31 mouse cellular contexts compared by ENCODE assay signal in genomic region chr1:150335111-150335510, GRCm38 (mm10). TPM values are rescaled to one million over a fixed set of nuclear protein-coding genes. Genes with fewer than 3 reads are reported as not detected.
DNase-seq lines count a peak whose midpoint lies in the region; ATAC-seq and TF ChIP-seq lines count a peak whose summit lies in the region.
"Had no signal": no experiment of that assay in that cellular context is flagged by ENCODE, and none has a peak within 500 bp of the region (broad histone marks: within the 10 kb centered on the region; RNA-seq: fewer than 3 reads in every experiment).

No protein-coding gene starts in this region.

- peak; percentile 80 for ATAC-seq in granulocyte monocyte progenitor cell, adult 5-6 weeks (replicated peaks; ENCODE audit: poor library complexity, severe bottlenecking)
- peak; percentile 76 for ATAC-seq in megakaryocyte progenitor cell, adult 5-6 weeks (replicated peaks; ENCODE audit: poor library complexity)
- ATAC-seq: activated CD4-positive, CD25-positive, alpha-beta regulatory T cell, adult 4 months; forebrain, embryonic 16.5 days; Patski had no signal

- no peak for TF ChIP-seq CTCF in lung, adult 2 months (IDR thresholded peaks at IDR 0.05; ENCODE audit: insufficient read depth, low read length)

- H3K4me3 ChIP-seq in lung, adult 2 months (replicated peaks; ENCODE audit: extremely low read depth, low read depth, low read length) = no peak overlapping the region
- H3K4me3 ChIP-seq: embryonic facial prominence, embryonic 13.5 days; embryonic facial prominence, embryonic 15.5 days; erythroblast, embryonic 14.5 days; forebrain, embryonic 10.5 days; forebrain, embryonic 12.5 days had no signal

- no peak for TF ChIP-seq POLR2A in lung, adult 2 months (IDR thresholded peaks at IDR 0.05; ENCODE audit: borderline replicate concordance, extremely low read depth, low read depth, low read length)

- no peaks in the 10 kb centered on the region for H3K4me1 ChIP-seq in lung, adult 2 months (ENCODE audit: control insufficient read depth, insufficient read depth, low read length)
- H3K4me1 ChIP-seq: embryonic facial prominence, embryonic 13.5 days; embryonic facial prominence, embryonic 15.5 days; forebrain, embryonic 10.5 days; forebrain, embryonic 12.5 days had no signal

- WGBS in lung, adult 2 months = 62% methylated on average over 2 of the region's 2 CpGs

- peak; percentile 2 for DNase-seq in lung, postnatal 36 days
- no peak for DNase-seq in lung, adult 2 months
- peak; percentile 83 for DNase-seq in MEL-GATA-1-ER (ENCODE audit: extremely low read depth, low read depth)
- no peak for DNase-seq in adrenal gland, postnatal 4 days (ENCODE audit: low spot score in 2 of 2)
- no peak for DNase-seq in Muller cell, postnatal 12 days (ENCODE audit: inconsistent ontology term)
- no peak for DNase-seq in left cerebral cortex, adult 11 months (ENCODE audit: low spot score)
- DNase-seq: adrenal gland, adult 8-10 months; adrenal gland, postnatal 14 days; adrenal gland, postnatal 36 days; cerebellum, adult 11 months; cerebellum, adult 18-20 months; cerebellum, adult 8-10 months; cerebellum, adult 9-11 months; cerebellum, postnatal 25 days; embryo, embryonic 11 days had no signal

RNA-seq across cellular contexts. Expression of gene Pdc, which starts 15.9 kb away (rescaled TPM):
- not detected in 2 replicates for polyA plus RNA-seq in lung, adult 2 months (2012; rRNA removed)
- not detected in 2 replicates for total RNA-seq in granulocyte monocyte progenitor cell, adult 5-6 weeks (2014; fragmentation: Nextera tagmentation)
- not detected in 2 replicates for total RNA-seq in granulocyte monocyte progenitor cell, adult 5-6 weeks (2017)
- total RNA-seq in megakaryocyte progenitor cell, adult 5-6 weeks (2015) = not detected in 2 replicates
- not detected in 2 replicates for total RNA-seq in megakaryocyte progenitor cell, adult 5-6 weeks (2017)
- not detected for total RNA-seq in adrenal gland, postnatal 4 days (2021)
- total RNA-seq: adrenal gland, adult 18-20 months; adrenal gland, adult 8-10 months; adrenal gland, postnatal 14 days; adrenal gland, postnatal 36 days; ES-E14 had no signal
- polyA plus RNA-seq: brain, embryonic 14.5 days; C2C12; embryonic facial prominence, embryonic 11.5 days; embryonic facial prominence, embryonic 13.5 days; embryonic facial prominence, embryonic 15.5 days; erythroblast, embryonic 14.5 days; forebrain, embryonic 10.5 days; forebrain, embryonic 12.5 days; forebrain, embryonic 14.5 days; forebrain, embryonic 16.5 days; Patski had no signal

RNA-seq across cellular contexts. Expression of gene Tpr, which starts 57.5 kb away (rescaled TPM):
- 38.7 and 59.8 TPM in 2 replicates for polyA plus RNA-seq in lung, adult 2 months (2012; rRNA removed)
- 309 and 365 TPM in 2 replicates for total RNA-seq in granulocyte monocyte progenitor cell, adult 5-6 weeks (2014; fragmentation: Nextera tagmentation)
- 380 and 483 TPM in 2 replicates for total RNA-seq in granulocyte monocyte progenitor cell, adult 5-6 weeks (2017)
- total RNA-seq in megakaryocyte progenitor cell, adult 5-6 weeks (2015) = 401 and 492 TPM in 2 replicates
- total RNA-seq in megakaryocyte progenitor cell, adult 5-6 weeks (2017) = 401 and 471 TPM in 2 replicates
- total RNA-seq in adrenal gland, postnatal 4 days (2021) = 100 to 1,000 TPM; 130 to 146 TPM

RNA-seq across cellular contexts. Expression of gene Odr4, which starts 57.8 kb away (rescaled TPM):
- 5.7 and 6.5 TPM in 2 replicates for polyA plus RNA-seq in lung, adult 2 months (2012; rRNA removed)
- 23.2 and 34.8 TPM in 2 replicates for total RNA-seq in granulocyte monocyte progenitor cell, adult 5-6 weeks (2014; fragmentation: Nextera tagmentation)
- total RNA-seq in granulocyte monocyte progenitor cell, adult 5-6 weeks (2017) = 96.9 and 113 TPM in 2 replicates
- total RNA-seq in megakaryocyte progenitor cell, adult 5-6 weeks (2015) = 36.1 and 45.5 TPM in 2 replicates
- total RNA-seq in megakaryocyte progenitor cell, adult 5-6 weeks (2017) = 93.9 and 107 TPM in 2 replicates
- total RNA-seq in adrenal gland, postnatal 4 days (2021) = 10 to 100 TPM; 44.5 to 47.7 TPM

Comparison
In these comparisons a context has a peak if more than half of its experiments do, and no peak if none do; other contexts are left out.
1. DNase-seq: peak in lung, postnatal 36 days (single experiment) and MEL-GATA-1-ER (single experiment); none in lung, adult 2 months (single experiment), adrenal gland, postnatal 4 days (0 of 2), Muller cell, postnatal 12 days (single experiment) and left cerebral cortex, adult 11 months (single experiment).